Mouse (Mus musculus) left cerebral cortex, adult 18-20 months (tissue): Measurements from ENCODE around the gene Edc3. TPM values are rescaled to one million over a fixed set of nuclear protein-coding genes. Genes with fewer than 3 reads are reported as not detected.

Experiments
- DNase-seq, 2 experiments: peaks; one replicate each; pipeline ENCODE4 v3.0.0; 2021 to 2022; ENCODE audit warnings: low spot score in 2 of 2, mixed read lengths in 1 of 2
- total RNA-seq, 2 experiments: library from RNA; stranded (reverse); gene quantifications; 2 replicates each; pipeline ENCODE4 v1.2.3; 2021

The Edc3 gene
- total RNA-seq, 2 experiments from 2014 or later: 15.2 to 16.0 TPM

- no peak for DNase-seq
Observed at GRCm38 (mm10) chr9:57800325-57800975, 92.1 kb downstream of the Edc3 start.

Other genes starting within 250 kb of the Edc3 start
- gene Scamp5, start 240.5 kb upstream of the Edc3 start, total RNA-seq: 100 to 1,000 TPM; 381 to 400 TPM
- gene Rpp25, start 204.5 kb upstream of the Edc3 start, total RNA-seq: 10 to 100 TPM; 17.6 to 18.5 TPM
- 100 to 1,000 TPM; 410 to 481 TPM for gene Cox5a, start 187.3 kb upstream of the Edc3 start, total RNA-seq
- 10 to 100 TPM; 17.6 to 25.6 TPM for gene Fam219b, start 171.0 kb upstream of the Edc3 start, total RNA-seq
- 10 to 100 TPM; 66.0 to 69.4 TPM for gene Mpi, start 155.8 kb upstream of the Edc3 start, total RNA-seq
- gene Scamp2, start 147.6 kb upstream of the Edc3 start, total RNA-seq: 10 to 100 TPM; 20.9 to 23.1 TPM
- gene Ulk3, start 119.1 kb upstream of the Edc3 start, total RNA-seq: 10 to 100 TPM; 28.9 to 33.5 TPM
- gene Cplx3, start 102.3 kb upstream of the Edc3 start, total RNA-seq: 10 to 100 TPM; 13.0 to 13.6 TPM
- gene Lman1l, start 87.8 kb upstream of the Edc3 start, total RNA-seq: not detected
- gene Csk, start 54.9 kb upstream of the Edc3 start, total RNA-seq: 10 to 100 TPM; 35.1 to 37.0 TPM
- gene Cyp1a2, start 24.8 kb upstream of the Edc3 start, total RNA-seq: not detected
- gene Cyp1a1, start 20.6 kb upstream of the Edc3 start, total RNA-seq: under 1 TPM in 1 of 2 experiments, not detected in 1; 0.16 TPM
- 10 to 100 TPM; 77.8 to 88.3 TPM for gene Clk3, start 57.3 kb downstream of the Edc3 start, total RNA-seq
- 10 to 100 TPM; 12.3 to 13.5 TPM for gene Arid3b, start 128.3 kb downstream of the Edc3 start, total RNA-seq
- 100 to 1,000 TPM; 107 to 113 TPM for gene Ubl7, start 202.4 kb downstream of the Edc3 start, total RNA-seq
- 100 to 1,000 TPM; 135 to 160 TPM for gene Sema7a, start 231.6 kb downstream of the Edc3 start, total RNA-seq